Mouse (Mus musculus) gastrocnemius, adult 2 months (tissue): Measurements from ENCODE around the gene Tmem106a. TPM values are rescaled to one million over a fixed set of nuclear protein-coding genes. Genes with fewer than 3 reads are reported as not detected.
"Not testable (repeated sequence)": the region's sequence is repeated elsewhere in the genome, so short reads cannot be mapped to it uniquely, and the experiment has no call there.

Experiments
- DNase-seq: peaks from one replicate; pipeline ENCODE4 v3.0.0; 2022
- H3K27ac ChIP-seq: fragments of 200-600 bp; 2 replicates; pipeline ENCODE4 v1.8.1; 2022; ENCODE audit warnings: mild to moderate bottlenecking
- H3K4me3 ChIP-seq: fragments of 200-600 bp; 2 replicates; pipeline ENCODE4 v1.8.1; 2022; ENCODE audit warnings: mild to moderate bottlenecking, moderate library complexity
- CTCF ChIP-seq: fragments of 200-600 bp; IDR thresholded peaks from 2 replicates; pipeline ENCODE4 v1.8.1; 2022; ENCODE audit warnings: antibody characterized with exemption, mild to moderate bottlenecking, moderate library complexity
- intact Hi-C: fragments of 180-260 bp; cut with DNase I; formaldehyde crosslinking; loops from one replicate; pipeline ENCODE4 v1.15.1; 2025
- total RNA-seq, 2 experiments: library from RNA; stranded (reverse); gene quantifications; 2 replicates each; pipeline ENCODE4 v1.2.3; 2021

The Tmem106a gene
- total RNA-seq, 2 experiments from 2014 or later, result 1.0 to 2.6 TPM

DNA sequence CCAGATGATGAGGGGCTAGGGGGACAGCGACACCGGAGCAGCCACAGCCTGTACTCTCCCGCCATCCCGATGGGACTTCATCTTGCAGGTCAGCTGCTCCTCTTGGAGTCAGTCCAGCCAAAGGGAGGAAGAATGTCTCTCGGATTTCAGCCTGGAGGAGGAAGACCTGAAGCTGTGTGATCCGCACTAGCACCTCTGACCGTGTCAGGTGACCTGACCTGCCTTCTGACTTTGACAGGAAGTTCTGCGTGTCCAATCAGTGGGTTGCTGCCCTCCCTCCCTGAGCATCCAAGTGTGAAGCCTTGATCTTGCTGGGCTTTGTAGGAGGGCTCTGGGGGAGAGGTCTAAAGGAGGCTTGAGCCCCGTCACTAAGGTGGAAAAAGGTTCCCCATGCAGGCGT lies 53.6 kb downstream of the Tmem106a start:
- intact Hi-C loops, result no loop called here
- no peak for DNase-seq
- H3K4me3 ChIP-seq, result no peak overlapping the region
- no peak for TF ChIP-seq CTCF
- H3K27ac ChIP-seq, result no peak overlapping the region

- intact Hi-C loops, result no loop called here
- DNase-seq, result no peak
- H3K4me3 ChIP-seq, result no peak overlapping the region
- TF ChIP-seq CTCF, result no peak
- H3K27ac ChIP-seq, result no peak overlapping the region
Measured at GRCm38 (mm10) chr11:101639761-101640160, 57.7 kb downstream of the Tmem106a start.

GRCm38 (mm10) chr11:101640857-101641709 lies 59.0 kb downstream of the Tmem106a start:
- intact Hi-C loops, result not testable (repeated sequence)
- peak; percentile 90 for DNase-seq
- peak overlapping the region; percentile 67 for H3K4me3 ChIP-seq
- peak overlapping the region; percentile 93 for H3K27ac ChIP-seq

Other genes starting within 250 kb of the Tmem106a start
- gene G6pc, start 214.7 kb upstream of the Tmem106a start, total RNA-seq, result not detected
- 10 to 100 TPM; 17.1 to 24.9 TPM for gene Aarsd1, start 164.6 kb upstream of the Tmem106a start, total RNA-seq
- 1 to 10 TPM; 7.9 to 8.4 TPM for gene Gm27029, start 157.4 kb upstream of the Tmem106a start, total RNA-seq
- 1 to 10 TPM; 7.3 to 8.8 TPM for gene Rundc1, start 157.2 kb upstream of the Tmem106a start, total RNA-seq
- 10 to 100 TPM; 82.0 to 90.7 TPM for gene Ptges3l, start 156.9 kb upstream of the Tmem106a start, total RNA-seq
- gene Rpl27, start 139.9 kb upstream of the Tmem106a start, total RNA-seq, result 10 to 100 TPM; 31.9 to 49.4 TPM
- 10 to 100 TPM in 1 of 2 experiments, 1 to 10 TPM in 1; 8.6 to 14.3 TPM for gene Ifi35, start 133.8 kb upstream of the Tmem106a start, total RNA-seq
- gene Rnd2, start 117.2 kb upstream of the Tmem106a start, total RNA-seq, result 1 to 10 TPM; 3.3 to 3.5 TPM
- 10 to 100 TPM; 10.0 to 14.5 TPM for gene Vat1, start 116.0 kb upstream of the Tmem106a start, total RNA-seq
- under 1 TPM; 0.03 to 0.31 TPM for gene Brca1, start 30.3 kb upstream of the Tmem106a start, total RNA-seq
- 10 to 100 TPM; 65.3 to 65.6 TPM for gene Nbr1, start 30.1 kb upstream of the Tmem106a start, total RNA-seq
- gene Gm11634, start 17.0 kb downstream of the Tmem106a start, total RNA-seq, result not detected
- 10 to 100 TPM; 24.2 to 27.4 TPM for gene Rdm1, start 45.0 kb downstream of the Tmem106a start, total RNA-seq
- gene Arl4d, start 83.3 kb downstream of the Tmem106a start, total RNA-seq, result 10 to 100 TPM in 1 of 2 experiments, 1 to 10 TPM in 1; 6.7 to 13.1 TPM
- 10 to 100 TPM; 13.8 to 15.1 TPM for gene Dhx8, start 150.7 kb downstream of the Tmem106a start, total RNA-seq
- 1 to 10 TPM; 2.7 to 3.1 TPM for gene Etv4, start 203.1 kb downstream of the Tmem106a start, total RNA-seq